Mouse (Mus musculus): ENCODE measurements around the gene Mrps12.

DNA sequence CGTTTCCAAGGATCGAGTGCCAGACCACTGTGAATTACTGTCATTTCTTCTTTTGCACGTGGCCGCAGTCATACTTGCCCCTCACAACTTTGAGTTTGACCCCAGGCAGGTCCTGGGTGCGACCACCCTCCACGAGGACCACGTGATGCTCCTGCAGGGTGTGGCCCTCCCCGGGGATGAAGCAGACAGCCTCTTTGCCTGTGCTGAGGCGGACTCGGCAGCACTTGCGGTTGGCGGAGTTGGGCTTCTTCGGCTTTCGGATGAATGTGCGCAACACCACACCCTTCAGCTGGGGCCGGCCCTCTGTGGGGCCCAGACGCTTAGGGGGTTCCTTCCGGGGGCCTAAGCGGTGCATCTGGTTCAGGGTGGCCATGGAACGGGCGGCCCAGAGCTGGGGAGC is 1.8 kb downstream of the Mrps12 start:
- TF ChIP-seq EP300 (IDR thresholded peaks at IDR 0.05) (no peak), CTCF (IDR thresholded peaks at IDR 0.05) (no peak)
